Mouse (Mus musculus): ENCODE results near the gene Tgfa. TPM values are rescaled to one million over a fixed set of nuclear protein-coding genes. Genes with fewer than 3 reads are reported as not detected.

The Tgfa gene
- polyA plus RNA-seq, 1 experiment from 2014 or later = 8.9 TPM

DNA sequence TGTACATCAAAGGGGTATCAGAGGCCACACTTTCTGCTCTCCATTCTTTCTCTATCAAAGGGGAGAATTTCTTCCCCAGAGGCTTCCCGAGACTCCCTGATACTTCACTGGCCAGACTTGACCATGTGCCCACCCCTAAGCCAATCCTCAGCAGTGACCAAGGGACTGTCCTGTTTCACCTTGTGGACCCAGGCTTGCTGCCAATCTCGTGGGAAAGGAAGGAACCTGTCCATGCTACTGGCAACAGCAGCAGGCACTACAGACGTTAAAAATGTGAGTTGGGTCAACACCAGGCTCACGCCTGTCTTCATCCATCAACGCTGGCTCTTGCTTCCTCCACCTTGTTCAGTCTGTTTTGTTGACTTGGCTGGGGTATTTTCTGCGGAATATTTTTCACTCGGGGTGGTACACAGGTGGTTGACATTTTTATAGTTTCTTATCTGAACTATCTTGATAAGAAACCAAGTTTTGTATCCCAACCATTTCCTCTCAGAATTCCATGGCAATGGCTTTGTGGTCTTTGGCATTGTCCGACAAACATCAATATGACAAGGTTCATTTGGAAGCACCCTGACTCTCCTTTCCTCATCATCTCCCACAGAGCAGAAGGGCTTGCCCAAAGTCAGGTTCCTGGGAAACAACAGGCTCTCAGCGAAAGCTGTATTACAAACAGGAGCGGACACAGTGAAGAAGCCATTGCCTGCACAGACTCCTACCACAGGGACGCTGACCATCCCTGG lies 6.1 kb upstream of the Tgfa start:
- no peak overlapping the region for H3K27ac ChIP-seq (replicated peaks)
- no peak overlapping the region for H3K4me2 ChIP-seq (replicated peaks)
- no peaks in the 10 kb centered on the region for H3K36me3 ChIP-seq
- H3K4me3 ChIP-seq (replicated peaks) = no peak overlapping the region
- WGBS = 78% methylated on average over 11 of the region's 11 CpGs
- ATAC-seq (ENCODE audit: insufficient number of reproducible peaks, low FRiP score, low TSS enrichment, low read depth) = no peak
- H3K9me3 ChIP-seq (replicated peaks) = no peaks in the 10 kb centered on the region
- H3K4me1 ChIP-seq = no peaks in the 10 kb centered on the region
- peaks cover 6% of the 10 kb centered on the region for H3K27me3 ChIP-seq
- no peak overlapping the region for H3K9ac ChIP-seq

DNA sequence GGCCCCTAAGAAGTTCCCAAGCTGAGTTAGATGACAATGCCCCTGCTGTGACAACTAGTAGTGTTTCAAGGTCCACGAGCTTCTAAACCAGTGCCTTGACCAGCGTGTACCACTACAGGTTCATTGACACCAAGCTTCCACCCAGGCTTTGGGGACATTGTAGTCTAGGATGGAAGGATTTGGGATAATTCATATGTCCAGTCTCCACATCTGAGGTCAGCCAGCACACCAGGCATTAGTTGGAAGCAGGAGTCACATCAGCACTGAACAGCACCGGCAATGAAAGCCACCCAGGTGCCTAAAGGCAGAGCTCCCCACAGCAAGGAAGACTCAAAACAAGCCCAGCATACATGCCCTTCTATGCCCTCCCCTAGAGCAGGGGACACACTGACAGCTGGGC lies 4.4 kb upstream of the Tgfa start:
- no peaks in the 10 kb centered on the region for H3K9me3 ChIP-seq (replicated peaks)
- no peaks in the 10 kb centered on the region for H3K36me3 ChIP-seq
- no peak overlapping the region for H3K27ac ChIP-seq (replicated peaks)
- H3K9ac ChIP-seq = no peak overlapping the region
- H3K4me3 ChIP-seq (replicated peaks) = no peak overlapping the region
- no peak for ATAC-seq (ENCODE audit: insufficient number of reproducible peaks, low FRiP score, low TSS enrichment, low read depth)
- H3K27me3 ChIP-seq = peaks cover 17% of the 10 kb centered on the region
- H3K4me2 ChIP-seq (replicated peaks) = no peak overlapping the region
- peaks cover 11% of the 10 kb centered on the region for H3K4me1 ChIP-seq
- 76% methylated on average over 3 of the region's 3 CpGs for WGBS

DNA sequence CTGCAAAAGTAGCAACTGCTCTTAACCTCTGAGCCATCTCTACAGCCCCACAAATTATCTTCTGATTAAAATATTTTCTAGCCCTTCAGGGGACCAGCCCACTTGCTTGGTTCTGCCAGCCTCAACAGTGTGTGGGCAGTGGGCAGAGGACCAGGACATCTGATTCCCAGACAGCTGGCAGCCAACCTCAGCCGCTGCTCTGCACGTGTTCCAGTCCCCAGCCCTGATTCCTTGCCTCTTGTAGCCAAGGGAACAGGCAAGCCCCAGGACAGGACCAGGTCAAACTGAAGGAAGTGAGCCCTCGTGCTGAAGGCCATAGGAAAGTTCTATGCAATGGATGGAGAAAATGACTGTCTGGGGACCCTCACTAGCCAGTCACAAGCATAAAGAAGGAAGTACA lies 2.0 kb upstream of the Tgfa start:
- H3K27ac ChIP-seq (replicated peaks) = no peak overlapping the region
- peaks cover 31% of the 10 kb centered on the region for H3K4me1 ChIP-seq
- 68% methylated on average over 3 of the region's 3 CpGs for WGBS
- no peaks in the 10 kb centered on the region for H3K9me3 ChIP-seq (replicated peaks)
- H3K4me2 ChIP-seq (replicated peaks) = no peak overlapping the region
- ATAC-seq (ENCODE audit: insufficient number of reproducible peaks, low FRiP score, low TSS enrichment, low read depth) = no peak
- H3K27me3 ChIP-seq = peaks cover 21% of the 10 kb centered on the region
- no peak overlapping the region for H3K9ac ChIP-seq
- H3K36me3 ChIP-seq = no peaks in the 10 kb centered on the region
- no peak overlapping the region for H3K4me3 ChIP-seq (replicated peaks)

DNA sequence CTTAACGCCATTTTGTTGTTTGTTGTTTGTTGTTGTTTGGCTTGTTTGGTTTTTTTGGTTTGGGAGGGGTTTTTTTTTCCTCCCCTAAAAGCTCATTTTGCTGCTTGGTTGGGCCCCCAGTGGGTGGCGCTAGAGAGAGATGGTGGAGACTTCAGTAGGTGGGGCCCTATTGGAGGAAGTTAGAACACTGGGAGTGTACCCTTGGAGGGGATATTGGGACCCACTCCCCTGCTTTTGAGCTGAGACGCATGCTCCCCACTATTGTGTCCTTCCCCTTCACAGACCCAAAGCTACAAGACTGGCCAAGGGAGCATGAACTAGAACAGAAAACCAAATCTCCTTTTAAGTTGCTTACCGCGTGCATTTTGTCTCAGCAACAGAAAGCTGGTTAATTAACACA lies 1.1 kb upstream of the Tgfa start:
- WGBS = 52% methylated on average over 5 of the region's 5 CpGs
- no peaks in the 10 kb centered on the region for H3K36me3 ChIP-seq

DNA sequence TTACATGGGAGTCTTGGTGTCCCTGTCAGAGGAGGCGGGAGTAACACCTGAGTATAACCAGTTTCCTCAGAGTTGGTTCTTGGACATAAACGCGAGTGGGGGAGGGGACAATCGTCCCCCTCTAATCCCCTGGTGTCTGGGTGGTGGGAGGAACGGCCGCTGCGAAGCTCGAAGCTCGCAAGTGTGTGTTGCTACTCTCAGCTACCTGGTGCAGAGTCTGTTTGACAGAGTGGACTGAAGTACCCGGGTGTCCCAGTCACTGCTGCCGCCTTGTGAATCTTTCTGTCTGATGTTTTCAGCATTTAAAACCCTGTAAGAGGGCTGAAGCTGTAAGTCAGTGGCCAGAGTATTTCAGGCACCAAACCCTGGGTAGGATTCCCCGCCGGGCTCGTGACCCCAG lies 1.0 kb downstream of the Tgfa start:
- 0 out of 2 replicates have a peak overlapping the region, but pooled peaks have one; percentile 40 for H3K9ac ChIP-seq
- H3K4me3 ChIP-seq (replicated peaks) = peak overlapping the region; percentile 63
- H3K36me3 ChIP-seq = no peaks in the 10 kb centered on the region
- no peaks in the 10 kb centered on the region for H3K9me3 ChIP-seq (replicated peaks)
- no peak overlapping the region for H3K27ac ChIP-seq (replicated peaks)
- peak overlapping the region; percentile 96 for H3K4me2 ChIP-seq (replicated peaks)
- 1% methylated on average over 14 of the region's 14 CpGs for WGBS
- peaks cover 31% of the 10 kb centered on the region for H3K4me1 ChIP-seq
- no peak for ATAC-seq (ENCODE audit: insufficient number of reproducible peaks, low FRiP score, low TSS enrichment, low read depth)
- H3K27me3 ChIP-seq = peaks cover 29% of the 10 kb centered on the region

More for the DNA sequence above, 1.1 kb upstream of the Tgfa start:
- peaks cover 28% of the 10 kb centered on the region for H3K27me3 ChIP-seq
- no peak overlapping the region for H3K4me2 ChIP-seq (replicated peaks)
- no peak for ATAC-seq (ENCODE audit: insufficient number of reproducible peaks, low FRiP score, low TSS enrichment, low read depth)
- H3K4me1 ChIP-seq = peaks cover 31% of the 10 kb centered on the region
- no peak overlapping the region for H3K27ac ChIP-seq (replicated peaks)
- no peaks in the 10 kb centered on the region for H3K9me3 ChIP-seq (replicated peaks)
- H3K9ac ChIP-seq = no peak overlapping the region
- H3K4me3 ChIP-seq (replicated peaks) = no peak overlapping the region

DNA sequence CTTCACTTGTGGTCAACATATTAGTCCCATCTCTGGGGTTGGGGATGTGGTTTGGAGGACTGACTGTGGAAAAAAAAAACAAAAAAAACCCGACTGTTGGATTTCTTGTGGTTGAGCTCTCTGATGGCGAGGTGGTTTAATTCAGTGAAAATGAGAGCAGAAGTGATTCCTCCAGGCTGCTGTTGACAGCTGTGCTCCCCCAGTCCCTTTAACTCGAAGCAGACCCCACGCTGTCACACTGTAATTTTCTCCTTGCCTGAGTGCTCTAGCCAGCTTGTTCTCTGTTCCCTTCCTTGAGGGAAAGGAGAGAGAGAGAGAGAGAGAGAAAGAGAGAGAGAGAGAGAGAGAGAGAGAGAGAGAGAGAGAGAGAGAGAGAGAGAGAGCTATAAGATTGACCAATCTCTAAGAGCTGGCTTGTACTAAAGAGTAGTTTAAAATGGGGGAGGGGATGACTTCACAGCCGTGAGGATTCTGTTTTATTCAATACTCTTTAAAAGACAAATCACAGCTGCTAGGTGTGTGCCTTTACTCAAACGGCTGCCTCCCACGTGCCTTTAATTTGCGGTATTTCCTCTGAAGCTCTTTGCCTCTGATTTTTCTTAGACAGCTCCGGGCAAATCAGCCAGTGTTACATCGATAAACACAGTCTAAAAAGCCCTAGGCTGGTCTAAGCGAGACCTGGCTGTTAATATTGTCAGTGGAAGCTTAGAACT lies 2.3 kb downstream of the Tgfa start:
- Histone ChIP-seq H3K36me3 (no peaks in the 10 kb centered on the region), H3K27me3 (peaks cover 29% of the 10 kb centered on the region), H3K9ac (no peak overlapping the region), H3K4me3 (replicated peaks) (peak overlapping the region; percentile 63), H3K4me2 (replicated peaks) (peak overlapping the region; percentile 96), H3K27ac (replicated peaks) (0 out of 2 replicates have a peak overlapping the region, but pooled peaks have one; percentile 7), H3K9me3 (replicated peaks) (no peaks in the 10 kb centered on the region), H3K4me1 (peaks cover 31% of the 10 kb centered on the region)
- 3% methylated on average over 11 of the region's 11 CpGs for WGBS
- no peak for ATAC-seq (ENCODE audit: insufficient number of reproducible peaks, low FRiP score, low TSS enrichment, low read depth)

DNA sequence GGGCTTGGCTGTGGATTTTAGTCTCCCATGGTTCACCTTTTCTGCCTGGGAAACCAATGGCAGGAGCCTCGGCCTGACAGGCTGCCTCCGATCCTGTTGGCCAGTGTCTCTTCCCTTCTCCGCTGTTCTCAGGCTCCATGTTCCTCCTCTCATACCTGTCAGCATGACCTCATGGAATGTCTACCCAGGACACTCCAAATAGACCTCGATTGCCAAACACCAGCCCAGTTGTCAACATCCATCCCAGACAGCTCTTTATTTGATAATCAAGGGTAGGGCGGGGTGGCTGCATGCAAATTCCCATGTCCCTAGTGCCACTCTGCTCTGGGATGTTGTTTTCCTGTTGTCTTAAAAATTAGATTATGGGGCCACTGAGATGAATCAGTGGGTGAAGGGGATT lies 5.9 kb downstream of the Tgfa start:
- no peak overlapping the region for H3K9ac ChIP-seq
- H3K9me3 ChIP-seq (replicated peaks) = no peaks in the 10 kb centered on the region
- H3K36me3 ChIP-seq = no peaks in the 10 kb centered on the region
- peaks cover 18% of the 10 kb centered on the region for H3K4me1 ChIP-seq
- H3K4me2 ChIP-seq (replicated peaks) = no peak overlapping the region
- no peak for ATAC-seq (ENCODE audit: insufficient number of reproducible peaks, low FRiP score, low TSS enrichment, low read depth)
- 79% methylated on average over 5 of the region's 5 CpGs for whole genome bisulfite sequencing
- no peak overlapping the region for H3K4me3 ChIP-seq (replicated peaks)
- H3K27ac ChIP-seq (replicated peaks) = no peak overlapping the region
- peaks cover 12% of the 10 kb centered on the region; the same call in 1 of the 2 replicates for H3K27me3 ChIP-seq

DNA sequence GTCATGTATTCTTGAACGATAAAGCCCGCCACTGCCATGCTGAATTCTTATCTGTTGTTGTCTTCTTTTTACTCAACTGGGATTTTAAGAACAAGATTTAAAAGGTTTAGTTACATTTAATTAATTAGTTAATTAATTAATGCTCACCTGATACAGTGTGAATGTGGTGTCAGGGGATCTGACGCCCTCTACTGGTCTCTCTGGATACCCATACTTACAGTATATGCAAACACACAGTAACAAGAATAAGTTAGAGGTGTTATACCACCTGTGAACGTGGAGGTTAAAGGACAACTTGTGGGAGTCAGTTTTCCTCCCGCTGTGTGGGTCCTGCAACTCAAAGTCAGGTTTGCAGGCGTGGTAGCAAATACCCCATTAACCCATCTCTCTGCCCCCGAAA lies 8.1 kb downstream of the Tgfa start:
- Histone ChIP-seq H3K4me1 (no peaks in the 10 kb centered on the region; the same call in 1 of the 2 replicates), H3K9ac (no peak overlapping the region), H3K27ac (replicated peaks) (no peak overlapping the region), H3K36me3 (no peaks in the 10 kb centered on the region), H3K27me3 (peaks cover 6% of the 10 kb centered on the region; the same call in 1 of the 2 replicates), H3K9me3 (replicated peaks) (no peaks in the 10 kb centered on the region), H3K4me2 (replicated peaks) (no peak overlapping the region), H3K4me3 (replicated peaks) (no peak overlapping the region)
- no peak for ATAC-seq (ENCODE audit: insufficient number of reproducible peaks, low FRiP score, low TSS enrichment, low read depth)
- 80% methylated on average over 7 of the region's 7 CpGs for WGBS

DNA sequence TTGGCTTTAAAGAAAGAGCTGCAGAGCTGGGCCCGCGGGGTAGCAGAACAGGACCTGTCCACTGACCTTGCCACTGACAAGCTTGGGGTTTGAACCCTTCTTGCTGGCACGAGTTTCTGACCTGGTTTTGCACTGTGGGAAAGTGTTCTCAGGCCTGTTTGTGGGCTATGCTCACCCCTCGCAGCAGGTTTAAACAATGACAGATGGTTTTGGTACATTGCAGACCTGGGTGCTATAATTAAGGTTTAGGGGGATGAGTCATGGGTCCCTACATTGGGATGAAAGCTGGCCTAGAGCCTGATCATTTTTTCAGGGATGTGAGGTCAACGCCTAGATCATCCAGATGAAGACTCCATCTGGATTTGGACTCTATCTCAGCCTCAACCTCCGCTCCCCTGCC lies 11.0 kb downstream of the Tgfa start:
- no peak overlapping the region for H3K9ac ChIP-seq
- H3K36me3 ChIP-seq = no peaks in the 10 kb centered on the region
- no peak; the same call in 1 of the 2 replicates for ATAC-seq (ENCODE audit: insufficient number of reproducible peaks, low FRiP score, low TSS enrichment, low read depth)
- H3K4me2 ChIP-seq (replicated peaks) = no peak overlapping the region
- no peaks in the 10 kb centered on the region for H3K9me3 ChIP-seq (replicated peaks)
- 79% methylated on average over 6 of the region's 6 CpGs for WGBS
- H3K4me3 ChIP-seq (replicated peaks) = no peak overlapping the region
- H3K27ac ChIP-seq (replicated peaks) = no peak overlapping the region
- H3K4me1 ChIP-seq = peaks cover 7% of the 10 kb centered on the region; the same call in 1 of the 2 replicates
- no peaks in the 10 kb centered on the region for H3K27me3 ChIP-seq

DNA sequence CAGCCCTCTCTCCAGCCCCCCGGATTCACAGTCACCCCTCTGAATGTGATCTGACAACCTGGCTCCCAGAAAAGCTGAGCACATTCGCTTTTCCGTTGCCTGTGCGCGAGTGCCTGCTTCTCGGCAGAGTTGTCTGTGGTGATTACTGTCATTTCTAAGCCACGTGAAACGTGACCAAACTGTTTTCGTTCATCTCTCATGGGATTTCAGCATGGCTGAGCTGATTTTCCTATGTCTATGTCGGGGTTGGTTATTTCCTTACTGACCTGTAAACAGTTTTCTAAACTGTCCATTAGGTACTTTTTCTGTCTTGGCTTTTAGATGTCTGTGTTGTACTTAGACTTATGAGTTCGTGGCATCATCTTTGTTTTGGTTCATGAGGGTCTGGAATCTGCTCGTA lies 12.0 kb downstream of the Tgfa start:
- Histone ChIP-seq H3K9ac (no peak overlapping the region), H3K9me3 (replicated peaks) (no peaks in the 10 kb centered on the region), H3K4me3 (replicated peaks) (no peak overlapping the region), H3K4me2 (replicated peaks) (no peak overlapping the region), H3K27me3 (no peaks in the 10 kb centered on the region), H3K27ac (replicated peaks) (no peak overlapping the region), H3K4me1 (peaks cover 7% of the 10 kb centered on the region; the same call in 1 of the 2 replicates), H3K36me3 (no peaks in the 10 kb centered on the region)
- ATAC-seq (ENCODE audit: insufficient number of reproducible peaks, low FRiP score, low TSS enrichment, low read depth) = no peak
- WGBS = 48% methylated on average over 12 of the region's 12 CpGs

DNA sequence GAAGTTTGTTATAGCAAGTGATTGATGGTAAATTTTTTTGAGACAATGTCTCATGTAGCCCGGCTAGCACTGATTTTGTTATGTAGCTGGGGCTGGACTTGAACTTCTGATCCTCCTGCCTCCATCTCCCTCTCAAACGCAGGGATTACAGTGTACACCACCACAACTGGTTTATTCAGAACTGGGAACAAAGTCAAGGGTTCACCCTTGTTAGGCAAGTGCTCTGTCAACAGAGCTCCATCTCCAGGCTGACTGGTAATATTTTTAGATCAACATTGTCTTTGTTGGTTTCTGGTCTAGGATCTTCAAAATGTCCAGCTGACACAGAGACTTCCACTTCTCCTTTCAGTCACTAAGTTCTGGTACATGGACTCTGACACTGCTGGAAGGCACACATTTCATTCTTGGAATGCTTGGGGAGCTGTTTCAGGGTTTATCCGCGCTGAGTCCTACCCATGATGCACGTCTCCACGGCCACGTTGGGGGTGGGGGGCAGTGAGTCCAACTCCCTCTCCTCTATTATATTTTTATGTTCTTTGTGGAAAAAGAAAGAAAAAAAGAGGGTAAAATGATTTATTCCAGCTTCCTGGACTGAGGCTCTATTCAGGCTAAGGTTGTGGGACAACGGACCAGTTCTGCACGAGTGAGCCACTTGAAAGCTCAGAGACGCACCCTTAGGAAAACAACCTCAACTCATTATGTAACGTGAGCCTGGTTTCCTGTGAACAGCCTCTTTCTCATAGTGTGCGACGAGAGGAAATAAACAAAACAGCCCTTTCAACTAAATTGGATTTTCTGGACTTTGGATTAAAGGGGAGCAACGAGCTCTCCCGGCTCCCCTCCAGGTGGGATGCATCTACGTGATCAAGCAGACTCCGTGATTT lies 14.4 kb downstream of the Tgfa start:
- no peaks in the 10 kb centered on the region for H3K36me3 ChIP-seq
- peaks cover 7% of the 10 kb centered on the region; the same call in 1 of the 2 replicates for H3K4me1 ChIP-seq
- ATAC-seq (ENCODE audit: insufficient number of reproducible peaks, low FRiP score, low TSS enrichment, low read depth) = 0 out of 2 replicates have a peak, but pooled peaks have one; percentile 34
- no peaks in the 10 kb centered on the region for H3K9me3 ChIP-seq (replicated peaks)
- H3K27ac ChIP-seq (replicated peaks) = peak overlapping the region; percentile 36; the same call in 1 of the 2 replicates
- H3K4me3 ChIP-seq (replicated peaks) = no peak overlapping the region
- H3K27me3 ChIP-seq = no peaks in the 10 kb centered on the region
- peak overlapping the region; percentile 32 for H3K4me2 ChIP-seq (replicated peaks)
- no peak overlapping the region for H3K9ac ChIP-seq
- whole genome bisulfite sequencing = 17% methylated on average over 17 of the region's 17 CpGs
